Mouse (Mus musculus) monocyte, adult 5-6 weeks (primary cell): Measurements from ENCODE around the gene 4930524B15Rik. TPM values are rescaled to one million over a fixed set of nuclear protein-coding genes. Genes with fewer than 3 reads are reported as not detected.
"Not testable (repeated sequence)": the region's sequence is repeated elsewhere in the genome, so short reads cannot be mapped to it uniquely, and the experiment has no call there.

Experiments used
- ATAC-seq: fragments of 153-309, 156-312 bp; replicated peaks from 2 replicates; pipeline ENCODE4 v1.8.0; 2017; ENCODE audit warnings: mild to moderate bottlenecking; ENCODE audit not compliant: low TSS enrichment, insufficient number of reproducible peaks, severe bottlenecking, poor library complexity, low FRiP score
- total RNA-seq: library from RNA; stranded (forward); fragments of 200-1000, 200-491, 200-594 nt; gene quantifications from 3 replicates; pipeline ENCODE4 v1.2.3, GENCODE M21; 2017

4930524B15Rik gene
- total RNA-seq, 1 experiment from 2014 or later, result not detected

- no peak for ATAC-seq
Measured at GRCm38 (mm10) chr11:31981830-31982229, 16.4 kb downstream of the 4930524B15Rik start.

GRCm38 (mm10) chr11:31982247-31982943 lies 17.0 kb downstream of the 4930524B15Rik start:
- ATAC-seq, result not testable (repeated sequence)

- ATAC-seq, result no peak
Measured at GRCm38 (mm10) chr11:31983249-31983648, 17.9 kb downstream of the 4930524B15Rik start.

GRCm38 (mm10) chr11:31984786-31985185 lies 19.4 kb downstream of the 4930524B15Rik start:
- no peak for ATAC-seq

GRCm38 (mm10) chr11:31992535-31992934 lies 27.1 kb downstream of the 4930524B15Rik start:
- no peak for ATAC-seq

- no peak for ATAC-seq
Measured at GRCm38 (mm10) chr11:31999716-32000115, 34.3 kb downstream of the 4930524B15Rik start.

GRCm38 (mm10) chr11:32000281-32000680 lies 34.9 kb downstream of the 4930524B15Rik start, which contains the start of gene Nsg2:
TSS of gene Nsg2 (plus strand) at chr11:32000463.
- ATAC-seq, result no peak

- ATAC-seq, result no peak
Measured at GRCm38 (mm10) chr11:32001181-32001910, 36.0 kb downstream of the 4930524B15Rik start.

GRCm38 (mm10) chr11:32002670-32003072 lies 37.3 kb downstream of the 4930524B15Rik start:
- no peak for ATAC-seq

- ATAC-seq, result not testable (repeated sequence)
Measured at GRCm38 (mm10) chr11:32008049-32008448, 42.7 kb downstream of the 4930524B15Rik start.

GRCm38 (mm10) chr11:32008852-32009251 lies 43.5 kb downstream of the 4930524B15Rik start:
- no peak for ATAC-seq

GRCm38 (mm10) chr11:32009961-32010662 lies 44.7 kb downstream of the 4930524B15Rik start:
- ATAC-seq, result no peak

GRCm38 (mm10) chr11:32010663-32010970 lies 45.2 kb downstream of the 4930524B15Rik start:
- no peak for ATAC-seq

- ATAC-seq, result no peak
Measured at GRCm38 (mm10) chr11:32011867-32012603, 46.6 kb downstream of the 4930524B15Rik start.

- ATAC-seq, result no peak
Measured at GRCm38 (mm10) chr11:32013014-32013427, 47.6 kb downstream of the 4930524B15Rik start.

GRCm38 (mm10) chr11:32013561-32013960 lies 48.2 kb downstream of the 4930524B15Rik start:
- no peak for ATAC-seq

- ATAC-seq, result no peak
Measured at GRCm38 (mm10) chr11:32018201-32018600, 52.8 kb downstream of the 4930524B15Rik start.

GRCm38 (mm10) chr11:32020031-32020965 lies 54.9 kb downstream of the 4930524B15Rik start:
- ATAC-seq, result no peak
